Mouse (Mus musculus) intestine, embryonic 14.5 days (tissue): Measurements from ENCODE around the gene Grap2. TPM values are rescaled to one million over a fixed set of nuclear protein-coding genes. Genes with fewer than 3 reads are reported as not detected.
"Not testable (repeated sequence)": the region's sequence is repeated elsewhere in the genome, so short reads cannot be mapped to it uniquely, and the experiment has no call there.

Source experiments
- ATAC-seq: fragments of 200-750 bp; cut with Nextera tagmentation; replicated peaks from 2 replicates; pipeline ENCODE4 v1.8.0; 2017; ENCODE audit warnings: low read depth, moderate number of reproducible peaks, moderate TSS enrichment, moderate library complexity; ENCODE audit not compliant: low FRiP score, low TSS enrichment
- DNase-seq: peaks from one replicate; pipeline ENCODE4 v3.0.0-alpha.2; 2018; ENCODE audit warnings: low spot score
- H3K27ac ChIP-seq: fragments of 300-500 bp; sonication (generic); 2 replicates; pipeline ENCODE4 v1.5.1; 2014; ENCODE audit warnings: low read depth, mild to moderate bottlenecking, control low read depth
- H3K27me3 ChIP-seq: fragments of 300-500 bp; sonication (generic); replicated peaks from 2 replicates; pipeline ENCODE4 v1.6.1; 2014; ENCODE audit warnings: low read length, control low read depth; ENCODE audit not compliant: control insufficient read depth, insufficient read depth
- H3K36me3 ChIP-seq: fragments of 300-500 bp; sonication (generic); 2 replicates; pipeline ENCODE4 v1.6.1; 2014; ENCODE audit warnings: low read length, control low read depth; ENCODE audit not compliant: control insufficient read depth, insufficient read depth
- H3K4me1 ChIP-seq: fragments of 300-500 bp; sonication (generic); replicated peaks from 2 replicates; pipeline ENCODE4 v1.6.1; 2014; ENCODE audit warnings: low read length, control low read depth, mixed read lengths; ENCODE audit not compliant: control insufficient read depth, insufficient read depth
- H3K4me2 ChIP-seq: fragments of 300-500 bp; sonication (generic); 2 replicates; pipeline ENCODE4 v1.6.1; 2014; ENCODE audit warnings: low read length
- H3K4me3 ChIP-seq: fragments of 300-500 bp; sonication (generic); 2 replicates; pipeline ENCODE4 v1.5.1; 2014; ENCODE audit warnings: low read depth, low read length, control low read depth, mixed read lengths
- H3K9ac ChIP-seq: fragments of 300-500 bp; sonication (generic); 2 replicates; pipeline ENCODE4 v1.6.1; 2014; ENCODE audit warnings: mild to moderate bottlenecking, low read length
- H3K9me3 ChIP-seq: fragments of 300-500 bp; sonication (generic); 2 replicates; pipeline ENCODE4 v1.6.1; 2016; ENCODE audit warnings: low read length, control low read depth; ENCODE audit not compliant: control insufficient read depth
- WGBS: fragments of 180-500 bp; shearing (Covaris S2); extraction: QIAGEN DNeasy Blood & Tissue Kit; methylation state at CpG from one replicate; pipeline ENCODE4 v1.1.7; 2014; 5-methylcytosine and 5-hydroxymethylcytosine counted together
- polyA plus RNA-seq: library from polyadenylated mRNA; unstranded; fragments of >200 nt; fragmentation: Nextera tagmentation; extraction: Ambion mirVana; gene quantifications from 2 replicates; pipeline ENCODE4 v1.2.1, GENCODE M21; 2014

Grap2 gene
- polyA plus RNA-seq, 1 experiment from 2014 or later, result 0.80 TPM

DNA sequence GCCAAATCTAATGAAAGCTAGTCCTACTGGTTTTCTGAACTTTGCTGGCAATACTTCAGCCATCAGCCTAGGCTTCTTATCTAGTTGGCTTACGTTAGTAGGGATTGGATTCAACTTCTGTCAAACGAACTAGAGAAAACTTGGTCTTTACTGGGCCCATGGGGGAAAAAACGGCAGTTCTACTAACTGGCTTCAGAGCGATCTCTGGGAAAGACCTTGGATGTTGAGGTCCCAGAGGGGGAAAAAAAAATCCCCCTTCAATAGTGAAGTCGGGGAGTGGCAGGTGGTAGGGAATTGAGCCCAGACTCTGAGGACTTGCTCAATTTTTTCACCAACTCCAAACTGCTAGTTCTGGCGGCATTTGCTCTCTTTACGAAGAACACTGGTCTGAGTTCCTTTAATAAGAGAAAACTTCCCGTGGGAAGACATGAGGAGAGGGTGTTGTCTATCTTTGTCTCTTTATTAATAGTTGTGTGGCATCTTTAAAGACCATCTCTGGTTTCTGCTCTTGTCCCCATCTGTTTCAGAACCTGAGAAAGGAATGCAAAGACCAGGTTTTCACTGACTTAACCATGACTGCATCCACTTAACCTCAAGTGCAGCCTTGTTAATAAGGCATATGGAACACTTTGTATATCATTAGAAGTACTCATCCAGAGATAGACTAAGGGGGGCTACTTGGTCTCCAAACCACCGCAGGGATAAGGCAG is 572 bp downstream of the Grap2 start:
- Histone ChIP-seq H3K27ac (no peak overlapping the region), H3K4me3 (no peak overlapping the region), H3K4me2 (no peak overlapping the region), H3K27me3 (peaks cover 11% of the 10 kb centered on the region), H3K4me1 (peaks cover 2% of the 10 kb centered on the region; the same call in 1 of the 2 replicates), H3K9ac (no peak overlapping the region), H3K9me3 (no peaks in the 10 kb centered on the region), H3K36me3 (no peaks in the 10 kb centered on the region)
- no peak for ATAC-seq
- 82% methylated on average over 9 of the region's 9 CpGs for WGBS
- no peak for DNase-seq

DNA sequence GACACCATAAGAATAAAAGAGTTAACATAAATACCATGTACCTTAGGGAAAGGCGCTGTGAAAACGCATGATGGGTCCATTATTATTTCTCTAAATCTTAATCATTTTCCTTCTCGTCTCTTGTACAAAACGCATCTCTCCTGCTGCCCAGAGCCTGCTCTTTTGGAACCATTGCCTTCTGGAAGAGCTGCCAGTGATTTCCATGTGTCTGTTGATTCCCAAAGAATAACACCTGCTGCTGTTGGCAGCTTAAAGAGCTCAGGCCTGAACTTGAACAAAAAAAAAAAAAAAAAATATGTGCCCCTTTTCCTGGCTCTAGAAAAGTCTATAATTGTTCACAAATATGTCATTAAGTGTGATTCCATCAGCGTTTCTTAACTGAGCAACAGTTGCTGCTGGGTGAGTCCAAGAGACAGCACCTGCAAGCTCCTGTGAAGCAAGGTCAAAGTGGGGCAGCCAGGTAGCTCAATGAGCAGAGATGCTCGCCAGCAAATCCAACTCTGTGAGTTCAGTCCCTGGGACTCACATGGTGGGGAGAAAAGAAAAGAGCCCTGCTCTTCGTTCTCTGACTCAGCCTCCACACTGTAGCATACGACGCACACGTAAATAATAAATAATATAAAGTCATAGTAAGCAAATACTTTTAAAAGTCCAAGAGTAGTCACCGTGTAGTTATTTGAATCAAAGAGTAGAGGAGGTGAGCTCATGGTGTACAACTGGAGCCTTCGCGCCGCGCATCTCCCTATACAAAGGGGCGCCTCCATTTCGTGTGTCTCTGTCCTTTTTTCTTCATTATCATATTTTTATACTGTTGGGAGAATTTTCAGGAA is 2.0 kb downstream of the Grap2 start:
- Histone ChIP-seq H3K36me3 (no peaks in the 10 kb centered on the region), H3K27me3 (peaks cover 11% of the 10 kb centered on the region), H3K9me3 (no peaks in the 10 kb centered on the region), H3K4me3 (no peak overlapping the region), H3K9ac (no peak overlapping the region), H3K27ac (no peak overlapping the region), H3K4me1 (no peaks in the 10 kb centered on the region), H3K4me2 (no peak overlapping the region)
- no peak for ATAC-seq
- 94% methylated on average over 17 of the region's 17 CpGs for WGBS
- no peak for DNase-seq

DNA sequence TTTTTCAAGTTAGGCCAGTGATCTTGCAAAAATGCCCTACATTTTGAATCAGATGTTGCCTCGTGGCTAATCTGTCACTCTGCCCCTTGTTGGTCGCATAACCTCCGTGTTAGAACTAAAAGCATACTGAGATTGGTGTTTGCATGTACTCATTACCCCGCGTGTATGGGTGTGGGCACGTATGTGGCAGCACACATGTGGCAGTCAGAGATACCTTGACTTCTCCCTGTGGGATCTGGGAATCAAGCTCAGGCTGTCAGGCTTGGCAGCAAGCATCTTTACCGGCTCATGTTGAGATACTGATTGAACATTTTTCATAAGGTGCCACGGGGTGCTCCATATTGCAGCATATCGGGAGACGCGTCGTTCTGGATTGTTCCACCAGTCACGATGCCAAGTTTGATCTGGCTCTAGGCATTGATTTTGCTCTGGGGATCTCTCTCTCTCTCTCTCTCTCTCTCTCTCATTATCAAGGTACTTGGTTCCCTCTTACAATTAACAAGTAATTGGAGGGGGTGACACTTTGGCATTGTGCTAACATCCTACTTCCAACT is 3.5 kb downstream of the Grap2 start:
- no peak for DNase-seq
- H3K36me3 ChIP-seq, result no peaks in the 10 kb centered on the region
- H3K27me3 ChIP-seq, result peaks cover 13% of the 10 kb centered on the region
- H3K9me3 ChIP-seq, result no peaks in the 10 kb centered on the region
- ATAC-seq, result no peak
- WGBS, result 93% methylated on average over 13 of the region's 13 CpGs
- H3K4me1 ChIP-seq, result no peaks in the 10 kb centered on the region
- H3K4me2 ChIP-seq, result no peak overlapping the region
- no peak overlapping the region for H3K4me3 ChIP-seq
- no peak overlapping the region for H3K27ac ChIP-seq
- H3K9ac ChIP-seq, result no peak overlapping the region

DNA sequence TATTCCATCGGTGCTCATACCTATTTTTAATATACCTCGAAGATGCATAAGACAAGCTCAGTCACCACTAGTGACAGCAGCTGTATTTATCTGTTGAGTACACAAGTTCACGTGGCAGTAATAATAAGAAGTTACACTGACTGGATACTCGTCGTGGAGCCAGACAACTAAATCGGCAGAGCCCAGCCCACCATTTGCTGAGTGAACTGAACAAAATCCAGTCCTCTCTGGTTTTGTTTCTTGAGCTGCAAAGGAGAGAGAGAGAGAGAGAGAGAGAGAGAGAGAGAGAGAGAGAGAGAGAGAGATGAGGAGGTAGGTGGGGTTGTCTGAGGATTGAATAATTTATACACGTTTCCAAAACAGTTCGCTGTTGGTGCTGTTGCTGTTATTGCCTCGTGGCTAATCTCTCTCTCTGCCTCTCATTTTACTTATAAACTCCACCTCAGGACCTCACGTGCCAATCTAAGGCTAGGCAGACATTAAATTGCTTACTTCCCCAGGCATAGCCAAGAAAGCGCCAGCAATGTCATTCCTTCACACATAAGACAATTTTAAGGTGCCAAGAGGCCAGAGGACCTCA is 4.1 kb downstream of the Grap2 start:
- ATAC-seq (no peak), DNase-seq (no peak)
- Histone ChIP-seq H3K27ac (no peak overlapping the region), H3K9ac (no peak overlapping the region), H3K4me2 (no peak overlapping the region), H3K9me3 (no peaks in the 10 kb centered on the region), H3K36me3 (no peaks in the 10 kb centered on the region), H3K27me3 (peaks cover 13% of the 10 kb centered on the region), H3K4me3 (no peak overlapping the region), H3K4me1 (no peaks in the 10 kb centered on the region)
- 70% methylated on average over 11 of the region's 11 CpGs for WGBS

DNA sequence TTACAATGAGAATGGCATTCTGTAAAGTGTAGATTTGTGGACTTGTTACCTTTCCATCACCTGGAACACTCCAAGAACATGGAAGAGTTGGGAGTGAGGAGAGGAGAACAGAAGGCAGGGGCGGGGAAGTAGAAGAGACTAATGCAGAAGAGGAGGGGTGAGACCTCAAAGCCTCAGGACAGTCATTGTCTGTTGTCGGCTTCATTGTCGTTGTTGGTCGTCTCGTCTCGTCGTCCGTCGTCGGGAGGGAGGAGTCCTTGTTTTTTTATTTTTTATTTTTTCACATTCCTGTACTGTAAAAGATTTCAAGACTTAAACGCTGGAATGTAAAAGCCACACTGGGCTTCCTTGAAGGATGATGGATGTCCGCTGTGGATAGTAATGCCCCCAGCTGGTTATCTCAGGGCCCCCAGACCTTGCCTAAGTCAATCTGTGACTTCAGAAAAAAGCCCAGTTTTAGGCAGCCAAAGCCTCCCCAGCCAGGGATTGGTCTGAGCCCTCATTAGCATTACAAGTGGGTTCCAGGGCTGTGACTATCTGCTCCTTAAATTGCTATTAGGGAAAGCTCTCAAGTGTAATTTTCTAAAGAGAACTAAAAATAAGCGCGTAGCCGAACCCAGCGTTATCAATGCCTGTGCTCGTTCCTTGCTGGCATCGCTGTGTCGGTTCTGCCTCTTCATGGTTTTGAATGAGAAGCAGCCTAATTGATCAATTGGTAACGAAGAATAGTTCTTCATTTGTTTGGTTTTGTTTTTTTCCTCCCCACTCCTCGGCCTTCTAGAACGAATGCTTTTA is 5.0 kb downstream of the Grap2 start:
- Histone ChIP-seq H3K27me3 (peaks cover 13% of the 10 kb centered on the region), H3K4me1 (no peaks in the 10 kb centered on the region), H3K4me2 (no peak overlapping the region), H3K36me3 (no peaks in the 10 kb centered on the region), H3K27ac (no peak overlapping the region), H3K9ac (no peak overlapping the region), H3K4me3 (no peak overlapping the region), H3K9me3 (no peaks in the 10 kb centered on the region)
- no peak for ATAC-seq
- DNase-seq, result no peak
- WGBS, result 32% methylated on average over 22 of the region's 22 CpGs

DNA sequence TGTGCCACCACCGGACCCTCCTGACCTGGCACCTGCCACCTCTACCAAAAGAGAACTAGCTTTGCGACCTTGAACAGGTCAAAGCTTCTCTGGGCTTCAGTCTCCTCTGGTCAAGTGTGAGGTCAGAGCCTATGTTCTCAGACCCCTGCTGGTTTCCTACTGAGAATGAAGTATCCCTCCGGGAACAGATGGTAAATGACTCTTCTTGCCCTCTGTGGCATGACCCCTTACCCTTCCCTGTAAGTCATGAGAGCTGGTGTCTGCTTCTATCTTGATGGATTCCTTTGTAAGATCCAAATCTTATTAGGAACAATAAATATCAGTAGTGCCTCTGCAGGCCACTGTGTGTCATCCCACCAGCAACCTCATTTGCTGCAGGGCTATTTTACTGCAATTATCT is 6.7 kb downstream of the Grap2 start:
- ATAC-seq (no peak), DNase-seq (no peak)
- H3K36me3 ChIP-seq, result no peaks in the 10 kb centered on the region
- 51% methylated on average over 3 of the region's 3 CpGs for WGBS
- peaks cover 13% of the 10 kb centered on the region for H3K27me3 ChIP-seq
- no peaks in the 10 kb centered on the region for H3K9me3 ChIP-seq
- no peak overlapping the region for H3K27ac ChIP-seq
- H3K4me2 ChIP-seq, result no peak overlapping the region
- no peak overlapping the region for H3K9ac ChIP-seq
- H3K4me3 ChIP-seq, result no peak overlapping the region
- no peaks in the 10 kb centered on the region for H3K4me1 ChIP-seq

DNA sequence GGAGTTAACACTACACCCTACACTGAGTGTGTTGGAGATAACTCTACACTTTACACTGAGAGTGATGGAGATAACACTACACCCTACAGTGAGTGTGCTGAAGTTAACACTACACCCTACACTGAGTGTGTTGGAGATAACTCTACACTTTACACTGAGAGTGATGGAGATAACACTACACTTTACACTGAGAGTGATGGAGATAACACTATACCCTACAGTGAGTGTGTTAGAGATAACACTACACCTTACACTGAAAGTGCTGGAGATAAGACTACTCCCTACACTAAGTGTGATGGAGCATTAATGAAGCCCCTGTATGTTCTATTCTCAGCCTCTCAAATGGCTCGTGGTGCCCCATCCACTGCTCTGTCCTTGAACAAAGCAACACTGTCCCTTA is 8.2 kb downstream of the Grap2 start:
- not testable (repeated sequence) for H3K27ac ChIP-seq, H3K4me3 ChIP-seq, H3K9me3 ChIP-seq, ATAC-seq, H3K9ac ChIP-seq, H3K36me3 ChIP-seq, H3K4me2 ChIP-seq, H3K4me1 ChIP-seq, DNase-seq
- H3K27me3 ChIP-seq, result peaks cover 13% of the 10 kb centered on the region
- 54% methylated on average over 1 of the region's 1 CpGs for WGBS
